Mouse (Mus musculus) bone marrow macrophage, adult 2 months (primary cell): ENCODE measurements around the gene 9430015G10Rik.

ENCODE experiments used
- CTCF ChIP-seq: IDR thresholded peaks from 2 replicates; pipeline ENCODE4 v1.5.1; 2012; ENCODE audit warnings: low read depth, mild to moderate bottlenecking, low read length, moderate library complexity
- POLR2A ChIP-seq: IDR thresholded peaks from 2 replicates; pipeline ENCODE4 v1.6.1; 2012; ENCODE audit warnings: mild to moderate bottlenecking, low read depth, low read length, borderline replicate concordance

GRCm38 (mm10) chr4:156130940-156131339, 21.2 kb downstream of the 9430015G10Rik start:
- no peak for TF ChIP-seq CTCF
- no peak for TF ChIP-seq POLR2A
